ENCODE assay signal across 8 mouse cellular contexts in the genomic region with DNA sequence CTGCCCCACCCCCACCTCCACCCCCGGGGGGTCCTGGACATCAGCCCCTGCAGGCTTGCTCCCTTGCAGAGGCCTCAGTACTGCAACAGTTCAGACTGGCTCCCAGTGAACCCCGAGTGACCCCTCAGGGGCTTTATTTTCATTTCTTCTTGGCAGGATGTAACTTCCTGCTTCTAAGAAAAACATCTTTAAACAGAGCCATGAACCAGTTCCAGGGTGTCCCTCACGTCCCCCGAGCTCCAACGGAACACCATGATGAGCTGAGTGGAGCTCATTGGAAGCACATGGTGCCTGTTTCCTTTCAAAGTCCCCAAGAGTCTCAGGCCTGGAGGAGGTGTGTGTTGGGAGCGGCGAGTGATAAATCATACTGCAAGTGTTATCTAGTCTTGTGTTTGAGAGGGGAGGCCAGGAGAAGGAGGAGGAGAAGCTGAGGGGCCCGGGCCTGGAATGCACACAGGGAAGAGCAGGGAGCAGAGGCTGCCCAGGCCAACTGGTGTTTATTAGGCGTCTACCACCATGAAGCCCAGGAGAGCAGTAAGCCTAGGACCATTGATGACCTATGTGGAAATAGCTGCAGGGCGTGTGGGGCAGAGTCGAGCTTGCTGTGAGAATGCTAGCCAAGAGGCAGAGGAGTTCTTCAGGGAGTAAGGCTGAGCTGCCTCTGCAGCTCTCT.
A peak's percentile ranks its signal among the peaks of the same experiment; 100 is the strongest.
DNase-seq lines count a peak whose midpoint lies in the region; ATAC-seq lines count a peak whose summit lies in the region.

No protein-coding gene starts in this region.

- 0 out of 2 replicates have a peak overlapping the region, but pooled peaks have one; percentile 6 for H3K27ac ChIP-seq in liver, embryonic 16.5 days (ENCODE audit: low read length)
- no peak overlapping the region for H3K27ac ChIP-seq in hindbrain, embryonic 16.5 days (ENCODE audit: low read depth, low read length)
- H3K27ac ChIP-seq in midbrain, embryonic 13.5 days = no peak overlapping the region

- no peak overlapping the region for H3K4me3 ChIP-seq in liver, embryonic 16.5 days (ENCODE audit: low read depth, low read length)
- H3K4me3 ChIP-seq in hindbrain, embryonic 16.5 days (ENCODE audit: low read length) = no peak overlapping the region
- H3K4me3 ChIP-seq in midbrain, embryonic 13.5 days (replicated peaks) = no peak overlapping the region

- WGBS in liver, embryonic 16.5 days (ENCODE audit: insufficient replicate concordance) = 38% methylated on average over 11 of the region's 11 CpGs
- WGBS in hindbrain, embryonic 16.5 days = 73% methylated on average over 11 of the region's 11 CpGs
- WGBS in midbrain, embryonic 13.5 days = 78% methylated on average over 11 of the region's 11 CpGs

- no peaks in the 10 kb centered on the region for H3K36me3 ChIP-seq in liver, embryonic 16.5 days (ENCODE audit: control insufficient read depth, insufficient read depth)
- no peaks in the 10 kb centered on the region for H3K36me3 ChIP-seq in hindbrain, embryonic 16.5 days (ENCODE audit: control insufficient read depth, insufficient read depth, low read length)
- H3K36me3 ChIP-seq in midbrain, embryonic 13.5 days = no peaks in the 10 kb centered on the region

- no peak overlapping the region for H3K9ac ChIP-seq in liver, embryonic 16.5 days (ENCODE audit: low read depth, low read length)
- H3K9ac ChIP-seq in hindbrain, embryonic 16.5 days (ENCODE audit: low read depth, low read length) = no peak overlapping the region
- no peak overlapping the region for H3K9ac ChIP-seq in midbrain, embryonic 13.5 days (replicated peaks)

- H3K9me3 ChIP-seq in liver, embryonic 16.5 days (replicated peaks; ENCODE audit: control insufficient read depth, low read length) = no peaks in the 10 kb centered on the region
- H3K9me3 ChIP-seq in hindbrain, embryonic 16.5 days (ENCODE audit: control insufficient read depth, low read length) = no peaks in the 10 kb centered on the region
- H3K9me3 ChIP-seq in midbrain, embryonic 13.5 days = no peaks in the 10 kb centered on the region

- ATAC-seq in liver, embryonic 16.5 days (ENCODE audit: low read depth) = no peak
- ATAC-seq in hindbrain, embryonic 16.5 days = no peak
- ATAC-seq in midbrain, embryonic 13.5 days = no peak

- no peak overlapping the region for H3K4me2 ChIP-seq in liver, embryonic 16.5 days (ENCODE audit: low read depth, low read length)
- H3K4me2 ChIP-seq in hindbrain, embryonic 16.5 days (ENCODE audit: low read length) = no peak overlapping the region
- H3K4me2 ChIP-seq in midbrain, embryonic 13.5 days (replicated peaks) = no peak overlapping the region

- DNase-seq in embryo, embryonic 10.5 days (ENCODE audit: low spot score) = peak; percentile 53
- DNase-seq in gastrocnemius, adult 18-20 months (ENCODE audit: low spot score) = peak; percentile 55
- peak; percentile 68 for DNase-seq in kidney, adult 11 months
- no peak for DNase-seq in thymus, postnatal 14 days
- DNase-seq in T-cell, adult 2 months (ENCODE audit: low spot score) = no peak

- no peaks in the 10 kb centered on the region for H3K27me3 ChIP-seq in liver, embryonic 16.5 days (ENCODE audit: control insufficient read depth, insufficient read depth, low read depth, low read length)
- no peaks in the 10 kb centered on the region for H3K27me3 ChIP-seq in hindbrain, embryonic 16.5 days (replicated peaks; ENCODE audit: control insufficient read depth, insufficient read depth, low read length)
- H3K27me3 ChIP-seq in midbrain, embryonic 13.5 days = no peaks in the 10 kb centered on the region

- no peaks in the 10 kb centered on the region for H3K4me1 ChIP-seq in liver, embryonic 16.5 days (ENCODE audit: control insufficient read depth, low read depth, low read length)
- H3K4me1 ChIP-seq in hindbrain, embryonic 16.5 days (ENCODE audit: control insufficient read depth, insufficient read depth, low read depth, low read length) = no peaks in the 10 kb centered on the region; the same call in 1 of the 2 replicates
- H3K4me1 ChIP-seq in midbrain, embryonic 13.5 days (replicated peaks) = peaks cover 5% of the 10 kb centered on the region

Comparison
In these comparisons a context has a peak if more than half of its experiments do, and no peak if none do; other contexts are left out.
1. DNase-seq: peak in embryo, embryonic 10.5 days (single experiment), gastrocnemius, adult 18-20 months (single experiment) and kidney, adult 11 months (single experiment); none in thymus, postnatal 14 days (single experiment) and T-cell, adult 2 months (single experiment).